Mouse (Mus musculus): Measurements from ENCODE around the gene Foxn2. TPM values are rescaled to one million over a fixed set of nuclear protein-coding genes. Genes with fewer than 3 reads are reported as not detected.

Gene Foxn2
- 10 to 100 TPM; 10.6 to 12.9 TPM for total RNA-seq (2021)
- long read RNA-seq, experiment 1, full-length matches to known transcripts: 5 of 15 reads
- long read RNA-seq, experiment 1, partial matches to known transcripts: 3 of 15 reads
- long read RNA-seq, experiment 1, other reads (novel, unspliced or antisense): 7 of 15 reads
- long read RNA-seq, experiment 2, full-length matches to known transcripts: 9 of 17 reads
- long read RNA-seq, experiment 2, partial matches to known transcripts: 0 of 17 reads
- long read RNA-seq, experiment 2, other reads (novel, unspliced or antisense): 8 of 17 reads

GRCm38 (mm10) chr17:88440285-88441000 lies at the start of gene Foxn2:
Gene Foxn2 (plus strand): TSS chr17:88440711.
- H3K4me3 ChIP-seq: peak within 1 kb of the TSS; percentile 92
- intact Hi-C loops (cut with DNase I): loop anchor here (5.0 kb wide), 4 partner anchors 67 to 183 kb away; no protein-coding TSS in a partner anchor
- TF ChIP-seq CTCF (IDR thresholded peaks at IDR 0.05): no peak
- peak; percentile 98 for DNase-seq
- peak within 1 kb of the TSS; percentile 97 for H3K27ac ChIP-seq

GRCm38 (mm10) chr17:88397501-88397900 lies 43.0 kb upstream of the Foxn2 start:
- no peak for TF ChIP-seq CTCF (IDR thresholded peaks at IDR 0.05)
- DNase-seq: no peak
- intact Hi-C loops (cut with DNase I): no loop called here
- H3K4me3 ChIP-seq: no peak overlapping the region
- H3K27ac ChIP-seq: no peak overlapping the region

GRCm38 (mm10) chr17:88398090-88398489 lies 42.4 kb upstream of the Foxn2 start:
- Histone ChIP-seq H3K4me3 (no peak overlapping the region), H3K27ac (no peak overlapping the region)
- intact Hi-C loops (cut with DNase I): no loop called here
- no peak for DNase-seq
- TF ChIP-seq CTCF (IDR thresholded peaks at IDR 0.05): no peak

- DNase-seq: no peak
- Histone ChIP-seq H3K27ac (no peak overlapping the region), H3K4me3 (no peak overlapping the region)
- no peak for TF ChIP-seq CTCF (IDR thresholded peaks at IDR 0.05)
- intact Hi-C loops (cut with DNase I): no loop called here
Measured at GRCm38 (mm10) chr17:88398854-88399253, 41.7 kb upstream of the Foxn2 start.

- Histone ChIP-seq H3K4me3 (no peak overlapping the region), H3K27ac (no peak overlapping the region)
- intact Hi-C loops (cut with DNase I): no loop called here
- TF ChIP-seq CTCF (IDR thresholded peaks at IDR 0.05): no peak
- DNase-seq: no peak
Measured at GRCm38 (mm10) chr17:88400122-88400521, 40.4 kb upstream of the Foxn2 start.

GRCm38 (mm10) chr17:88400702-88401475 lies 39.6 kb upstream of the Foxn2 start:
- H3K27ac ChIP-seq: no peak overlapping the region
- DNase-seq: no peak
- no peak for TF ChIP-seq CTCF (IDR thresholded peaks at IDR 0.05)
- intact Hi-C loops (cut with DNase I): no loop called here
- no peak overlapping the region for H3K4me3 ChIP-seq

GRCm38 (mm10) chr17:88403269-88403668 lies 37.2 kb upstream of the Foxn2 start:
- Histone ChIP-seq H3K27ac (no peak overlapping the region), H3K4me3 (peak overlapping the region; percentile 1; the same call in 1 of the 2 replicates)
- intact Hi-C loops (cut with DNase I): no loop called here
- DNase-seq: no peak
- no peak for TF ChIP-seq CTCF (IDR thresholded peaks at IDR 0.05)

GRCm38 (mm10) chr17:88404471-88404870 lies 36.0 kb upstream of the Foxn2 start:
- DNase-seq: no peak
- no peak overlapping the region for H3K27ac ChIP-seq
- no peak for TF ChIP-seq CTCF (IDR thresholded peaks at IDR 0.05)
- peak overlapping the region; percentile 53 for H3K4me3 ChIP-seq
- intact Hi-C loops (cut with DNase I): no loop called here

GRCm38 (mm10) chr17:88405076-88405475 lies 35.4 kb upstream of the Foxn2 start:
- intact Hi-C loops (cut with DNase I): no loop called here
- H3K27ac ChIP-seq: no peak overlapping the region
- peak overlapping the region; percentile 53 for H3K4me3 ChIP-seq
- TF ChIP-seq CTCF (IDR thresholded peaks at IDR 0.05): no peak
- DNase-seq: no peak

- no peak for TF ChIP-seq CTCF (IDR thresholded peaks at IDR 0.05)
- no peak for DNase-seq
- H3K27ac ChIP-seq: no peak overlapping the region
- H3K4me3 ChIP-seq: no peak overlapping the region
- intact Hi-C loops (cut with DNase I): no loop called here
Measured at GRCm38 (mm10) chr17:88409706-88410105, 30.8 kb upstream of the Foxn2 start.

GRCm38 (mm10) chr17:88413155-88413836 lies 27.2 kb upstream of the Foxn2 start:
- Histone ChIP-seq H3K27ac (no peak overlapping the region), H3K4me3 (no peak overlapping the region)
- DNase-seq: no peak
- TF ChIP-seq CTCF (IDR thresholded peaks at IDR 0.05): no peak
- intact Hi-C loops (cut with DNase I): no loop called here

- DNase-seq: no peak
- H3K27ac ChIP-seq: no peak overlapping the region
- no peak for TF ChIP-seq CTCF (IDR thresholded peaks at IDR 0.05)
- no peak overlapping the region for H3K4me3 ChIP-seq
- intact Hi-C loops (cut with DNase I): no loop called here
Measured at GRCm38 (mm10) chr17:88420426-88420825, 20.1 kb upstream of the Foxn2 start.

Measured in gastrocnemius, adult 2 months (tissue).